ENCODE assay signal across 15 mouse cellular contexts in genomic region chr17:14184192-14184814, GRCm38 (mm10). TPM values are rescaled to one million over a fixed set of nuclear protein-coding genes. Genes with fewer than 3 reads are reported as not detected.
"Had no signal": no experiment of that assay in that cellular context is flagged by ENCODE, and none has a peak within 500 bp of the region (broad histone marks: within the 10 kb centered on the region; RNA-seq: fewer than 3 reads in every experiment).

No protein-coding gene starts in this region.

- H3K9me3 ChIP-seq: liver, embryonic 12.5 days; lung, embryonic 15.5 days; megakaryocyte, embryonic 14.5 days; midbrain, embryonic 15.5 days; neural tube, embryonic 13.5 days; stomach, embryonic 15.5 days had no signal

- ATAC-seq: liver, embryonic 12.5 days; midbrain, embryonic 15.5 days had no signal

- H3K4me2 ChIP-seq: liver, embryonic 12.5 days; lung, embryonic 15.5 days; midbrain, embryonic 11.5 days; midbrain, embryonic 15.5 days; neural tube, embryonic 13.5 days; stomach, embryonic 15.5 days had no signal

- DNase-seq: kidney, adult 9 months; kidney, postnatal 25 days; lung, postnatal 14 days; retina, postnatal 1 day; thymus, postnatal 36 days had no signal

- H3K27ac ChIP-seq: layer of hippocampus, adult 2 months; liver, embryonic 12.5 days; lung, embryonic 15.5 days; macrophage; midbrain, embryonic 15.5 days; neural tube, embryonic 13.5 days; stomach, embryonic 15.5 days had no signal

- H3K4me3 ChIP-seq: layer of hippocampus, adult 2 months; liver, embryonic 12.5 days; lung, embryonic 15.5 days; megakaryocyte, embryonic 14.5 days; midbrain, embryonic 15.5 days; neural tube, embryonic 13.5 days; stomach, embryonic 15.5 days had no signal

- H3K27me3 ChIP-seq: lung, embryonic 15.5 days; midbrain, embryonic 15.5 days; neural tube, embryonic 13.5 days; stomach, embryonic 15.5 days had no signal

- H3K36me3 ChIP-seq: liver, embryonic 12.5 days; lung, embryonic 15.5 days; midbrain, embryonic 15.5 days; neural tube, embryonic 13.5 days; stomach, embryonic 15.5 days had no signal

- H3K9ac ChIP-seq: liver, embryonic 12.5 days; lung, embryonic 15.5 days; midbrain, embryonic 15.5 days; neural tube, embryonic 13.5 days; stomach, embryonic 15.5 days had no signal

- H3K4me1 ChIP-seq: liver, embryonic 12.5 days; neural tube, embryonic 13.5 days had no signal

RNA-seq across cellular contexts. Expression of gene Dact2, which starts 19.8 kb away (rescaled TPM):
- total RNA-seq: monocyte, adult 5-6 weeks had no signal
- polyA plus RNA-seq: macrophage had no signal
